Mouse (Mus musculus) ovary, postnatal 14 days (tissue): ENCODE measurements around the gene Tcl1b4.
"Not testable (repeated sequence)": the region's sequence is repeated elsewhere in the genome, so short reads cannot be mapped to it uniquely, and the experiment has no call there.

Experiments used
- DNase-seq: peaks from one replicate; pipeline ENCODE4 v3.0.0; 2022; ENCODE audit warnings: low spot score

Tcl1b4 gene

GRCm38 (mm10) chr12:105201657-105202056 is at the start of gene Tcl1b4:
Gene Tcl1b4, plus strand, starts transcription at chr12:105201957.
- DNase-seq, result not testable (repeated sequence)

GRCm38 (mm10) chr12:105155286-105155685 is 46.5 kb upstream of the Tcl1b4 start:
- peak; percentile 2 for DNase-seq

GRCm38 (mm10) chr12:105158842-105159241 is 42.9 kb upstream of the Tcl1b4 start:
- DNase-seq, result no peak

GRCm38 (mm10) chr12:105159390-105159789 is 42.4 kb upstream of the Tcl1b4 start, which contains the start of gene Tcl1b1:
Gene Tcl1b1, plus strand, starts transcription at chr12:105159690.
- DNase-seq, result no peak

- DNase-seq, result no peak
Measured at GRCm38 (mm10) chr12:105166734-105167133, 35.0 kb upstream of the Tcl1b4 start.

GRCm38 (mm10) chr12:105173366-105173765 is 28.4 kb upstream of the Tcl1b4 start:
- no peak for DNase-seq

- peak; percentile 68 for DNase-seq
Measured at GRCm38 (mm10) chr12:105174318-105174717, 27.4 kb upstream of the Tcl1b4 start.

GRCm38 (mm10) chr12:105176044-105176443 is 25.7 kb upstream of the Tcl1b4 start, which contains the start of gene Tcl1b5:
Gene Tcl1b5, plus strand, starts transcription at chr12:105176344.
- not testable (repeated sequence) for DNase-seq

GRCm38 (mm10) chr12:105181040-105181644 is 20.6 kb upstream of the Tcl1b4 start:
- not testable (repeated sequence) for DNase-seq

GRCm38 (mm10) chr12:105188980-105189379 is 12.8 kb upstream of the Tcl1b4 start:
- DNase-seq, result peak; percentile 4

GRCm38 (mm10) chr12:105190743-105191142 is 11.0 kb upstream of the Tcl1b4 start, which contains the start of gene Tcl1b3:
Gene Tcl1b3, plus strand, starts transcription at chr12:105191043.
- not testable (repeated sequence) for DNase-seq

- not testable (repeated sequence) for DNase-seq
Measured at GRCm38 (mm10) chr12:105199684-105200497, 1.9 kb upstream of the Tcl1b4 start.

- DNase-seq, result no peak
Measured at GRCm38 (mm10) chr12:105207071-105207470, 5.3 kb downstream of the Tcl1b4 start.

- DNase-seq, result no peak
Measured at GRCm38 (mm10) chr12:105208441-105208840, 6.7 kb downstream of the Tcl1b4 start.

GRCm38 (mm10) chr12:105209231-105209630 is 7.5 kb downstream of the Tcl1b4 start:
- DNase-seq, result no peak

GRCm38 (mm10) chr12:105217101-105217760 is 15.5 kb downstream of the Tcl1b4 start:
- no peak for DNase-seq

- no peak for DNase-seq
Measured at GRCm38 (mm10) chr12:105222601-105223319, 21.0 kb downstream of the Tcl1b4 start, which contains the start of gene Tcl1. Gene Tcl1, minus strand, starts transcription at chr12:105222793.

GRCm38 (mm10) chr12:105224621-105225320 is 23.0 kb downstream of the Tcl1b4 start:
- DNase-seq, result no peak

- no peak for DNase-seq
Measured at GRCm38 (mm10) chr12:105234362-105234761, 32.6 kb downstream of the Tcl1b4 start.

GRCm38 (mm10) chr12:105235091-105235490 is 33.3 kb downstream of the Tcl1b4 start:
- DNase-seq, result no peak

- DNase-seq, result no peak
Measured at GRCm38 (mm10) chr12:105239060-105239459, 37.3 kb downstream of the Tcl1b4 start.
